Mouse (Mus musculus) MEL-GATA-1-ER (cell line): ENCODE data around the gene Fam187a.

Source experiments
- DNase-seq: peaks from one replicate; pipeline ENCODE4 v3.0.0-alpha.2; 2012; ENCODE audit warnings: low read depth; ENCODE audit errors: extremely low read depth

Gene Fam187a

GRCm38 (mm10) chr11:102884616-102885219, at the start of gene Fam187a:
Fam187a (plus strand) TSS chr11:102885169.
- DNase-seq: no peak

- no peak for DNase-seq
Measured at GRCm38 (mm10) chr11:102835549-102835948, 49.4 kb upstream of the Fam187a start, which contains the start of gene Higd1b. Higd1b (plus strand) TSS chr11:102835849.

- no peak for DNase-seq
Measured at GRCm38 (mm10) chr11:102836146-102836545, 48.8 kb upstream of the Fam187a start.

- DNase-seq: no peak
Measured at GRCm38 (mm10) chr11:102837385-102837784, 47.6 kb upstream of the Fam187a start.

GRCm38 (mm10) chr11:102838126-102838525, 46.8 kb upstream of the Fam187a start:
- DNase-seq: no peak

GRCm38 (mm10) chr11:102838616-102839150, 46.3 kb upstream of the Fam187a start:
- no peak for DNase-seq

GRCm38 (mm10) chr11:102845926-102846325, 39.0 kb upstream of the Fam187a start:
- no peak for DNase-seq

- DNase-seq: no peak
Measured at GRCm38 (mm10) chr11:102851883-102852282, 33.1 kb upstream of the Fam187a start.

- DNase-seq: peak; percentile 7
Measured at GRCm38 (mm10) chr11:102853760-102854159, 31.2 kb upstream of the Fam187a start.

GRCm38 (mm10) chr11:102855941-102856340, 29.0 kb upstream of the Fam187a start:
- no peak for DNase-seq

- no peak for DNase-seq
Measured at GRCm38 (mm10) chr11:102858951-102859350, 26.0 kb upstream of the Fam187a start.

- DNase-seq: no peak
Measured at GRCm38 (mm10) chr11:102859933-102860332, 25.0 kb upstream of the Fam187a start.

GRCm38 (mm10) chr11:102864272-102864671, 20.7 kb upstream of the Fam187a start:
- peak; percentile 28 for DNase-seq

- DNase-seq: no peak
Measured at GRCm38 (mm10) chr11:102874801-102875334, 10.1 kb upstream of the Fam187a start.

- DNase-seq: no peak
Measured at GRCm38 (mm10) chr11:102879558-102879957, 5.4 kb upstream of the Fam187a start.

- DNase-seq: peak; percentile 84
Measured at GRCm38 (mm10) chr11:102880585-102881313, 4.2 kb upstream of the Fam187a start, which contains the start of the genes Eftud2 and Ccdc103. Eftud2 (minus strand) TSS chr11:102880985. Ccdc103 (plus strand) TSS chr11:102881204.

GRCm38 (mm10) chr11:102881314-102882198, 3.4 kb upstream of the Fam187a start:
- DNase-seq: peak; percentile 36

GRCm38 (mm10) chr11:102887433-102887832, 2.5 kb downstream of the Fam187a start:
- DNase-seq: no peak

- DNase-seq: no peak
Measured at GRCm38 (mm10) chr11:102888135-102888534, 3.2 kb downstream of the Fam187a start.

- no peak for DNase-seq
Measured at GRCm38 (mm10) chr11:102890096-102890495, 5.1 kb downstream of the Fam187a start.

GRCm38 (mm10) chr11:102893015-102893651, 8.2 kb downstream of the Fam187a start:
- DNase-seq: no peak
